Mouse (Mus musculus) G1E-ER4 (cell line): ENCODE results near the gene Shc2. TPM values are rescaled to one million over a fixed set of nuclear protein-coding genes. Genes with fewer than 3 reads are reported as not detected.

Source experiments
- GATA1 ChIP-seq: IDR thresholded peaks from one replicate; pipeline ENCODE4 v1.8.0; 2012; ENCODE audit warnings: low read length, inconsistent platforms
- polyA plus RNA-seq: library from polyadenylated mRNA; stranded (reverse); fragments of >175 nt; gene quantifications from 2 replicates; pipeline ENCODE4 v1.2.3, GENCODE M21; 2012

The Shc2 gene
- polyA plus RNA-seq, 1 experiment, result not detected

GRCm38 (mm10) chr10:79580356-79580755 is 57.4 kb downstream of the Shc2 start:
- TF ChIP-seq GATA1, result no peak

- TF ChIP-seq GATA1, result no peak
Observed at GRCm38 (mm10) chr10:79579781-79580180, 57.9 kb downstream of the Shc2 start.

GRCm38 (mm10) chr10:79578891-79579290 is 58.8 kb downstream of the Shc2 start:
- no peak for TF ChIP-seq GATA1

- no peak for TF ChIP-seq GATA1
Observed at GRCm38 (mm10) chr10:79578276-79578675, 59.4 kb downstream of the Shc2 start.

- TF ChIP-seq GATA1, result no peak
Observed at GRCm38 (mm10) chr10:79577376-79577775, 60.3 kb downstream of the Shc2 start.

- no peak for TF ChIP-seq GATA1
Observed at GRCm38 (mm10) chr10:79575754-79576153, 62.0 kb downstream of the Shc2 start.

- no peak for TF ChIP-seq GATA1
Observed at GRCm38 (mm10) chr10:79574796-79575195, 62.9 kb downstream of the Shc2 start.

- TF ChIP-seq GATA1, result no peak
Observed at GRCm38 (mm10) chr10:79574350-79574749, 63.4 kb downstream of the Shc2 start.

- TF ChIP-seq GATA1, result no peak
Observed at GRCm38 (mm10) chr10:79573611-79574010, 64.1 kb downstream of the Shc2 start.

- no peak for TF ChIP-seq GATA1
Observed at GRCm38 (mm10) chr10:79571314-79571713, 66.4 kb downstream of the Shc2 start.

GRCm38 (mm10) chr10:79569921-79570320 is 67.8 kb downstream of the Shc2 start:
- TF ChIP-seq GATA1, result no peak

Other genes with a start within 250 kb of the Shc2 start
- gene Vmn2r83, start 169.2 kb downstream of the Shc2 start, polyA plus RNA-seq, result not detected in 2 replicates
- 0.04 TPM in 1 of 2 replicates, not detected in the other for gene Plpp2, start 104.1 kb downstream of the Shc2 start, polyA plus RNA-seq
- 0.05 TPM in 1 of 2 replicates, not detected in the other for gene Mier2, start 82.7 kb downstream of the Shc2 start, polyA plus RNA-seq
- gene Theg, start 50.6 kb downstream of the Shc2 start, polyA plus RNA-seq, result not detected in 2 replicates
- not detected in 2 replicates for gene C2cd4c, start 23.9 kb downstream of the Shc2 start, polyA plus RNA-seq
- gene Odf3l2, start 7.8 kb upstream of the Shc2 start, polyA plus RNA-seq, result not detected in 2 replicates
- not detected in 2 replicates for gene Madcam1, start 26.6 kb upstream of the Shc2 start, polyA plus RNA-seq
- gene Tpgs1, start 31.5 kb upstream of the Shc2 start, polyA plus RNA-seq, result 119 and 126 TPM in 2 replicates
- 540 and 646 TPM in 2 replicates for gene Cdc34, start 44.3 kb upstream of the Shc2 start, polyA plus RNA-seq
- gene Gzmm, start 51.1 kb upstream of the Shc2 start, polyA plus RNA-seq, result 0.25 and 0.30 TPM in 2 replicates
- 834 and 1,207 TPM in 2 replicates for gene Bsg, start 66.6 kb upstream of the Shc2 start, polyA plus RNA-seq
- gene Hcn2, start 78.7 kb upstream of the Shc2 start, polyA plus RNA-seq, result 0.49 and 0.78 TPM in 2 replicates
- 52.0 and 53.1 TPM in 2 replicates for gene Polrmt, start 108.7 kb upstream of the Shc2 start, polyA plus RNA-seq
- gene Fgf22, start 117.2 kb upstream of the Shc2 start, polyA plus RNA-seq, result not detected in 2 replicates
- 373 and 414 TPM in 2 replicates for gene Rnf126, start 129.0 kb upstream of the Shc2 start, polyA plus RNA-seq
- gene Fstl3, start 139.4 kb upstream of the Shc2 start, polyA plus RNA-seq, result 0.06 and 0.11 TPM in 2 replicates
- gene Prss57, start 153.0 kb upstream of the Shc2 start, polyA plus RNA-seq, result not detected in 2 replicates
- gene Palm, start 155.7 kb upstream of the Shc2 start, polyA plus RNA-seq, result 0.82 and 1.2 TPM in 2 replicates
- not detected in 2 replicates for gene Misp, start 183.1 kb upstream of the Shc2 start, polyA plus RNA-seq
- 1,266 and 1,318 TPM in 2 replicates for gene Ptbp1, start 216.5 kb upstream of the Shc2 start, polyA plus RNA-seq
- 0.38 TPM in 1 of 2 replicates, not detected in the other for gene Prtn3, start 236.6 kb upstream of the Shc2 start, polyA plus RNA-seq
- not detected in 2 replicates for gene Plppr3, start 236.7 kb upstream of the Shc2 start, polyA plus RNA-seq
- gene Elane, start 248.3 kb upstream of the Shc2 start, polyA plus RNA-seq, result not detected in 2 replicates